In genomic region chr6:114803915-114804535, GRCm38 (mm10) we compare ENCODE assay signal across 17 mouse cellular contexts.
DNase-seq lines count a peak whose midpoint lies in the region; ATAC-seq and TF ChIP-seq lines count a peak whose summit lies in the region.
"Had no signal": no experiment of that assay in that cellular context is flagged by ENCODE, and none has a peak within 500 bp of the region (broad histone marks: within the 10 kb centered on the region; RNA-seq: fewer than 3 reads in every experiment).

No protein-coding gene starts in this region.

- no peaks in the 10 kb centered on the region for H3K9me3 ChIP-seq in hindbrain, embryonic 10.5 days
- H3K9me3 ChIP-seq in limb, embryonic 14.5 days (ENCODE audit: control insufficient read depth, low read length), result no peaks in the 10 kb centered on the region
- no peaks in the 10 kb centered on the region for H3K9me3 ChIP-seq in neural tube, embryonic 13.5 days
- H3K9me3 ChIP-seq: heart, embryonic 15.5 days had no signal

- no peak overlapping the region for H3K9ac ChIP-seq in limb, embryonic 14.5 days (ENCODE audit: low read depth, low read length, severe bottlenecking)
- no peak overlapping the region for H3K9ac ChIP-seq in neural tube, embryonic 13.5 days
- H3K9ac ChIP-seq: heart, embryonic 15.5 days had no signal

- TF ChIP-seq CTCF in left cerebral cortex, adult 2 months (IDR thresholded peaks at IDR 0.05), result no peak

- DNase-seq in left cerebral cortex, adult 2 months (ENCODE audit: extremely low spot score in 1 of 2, low spot score in 2 of 2), result no peak
- no peak for DNase-seq in left cerebral cortex, postnatal 25 days (ENCODE audit: low spot score in 2 of 2)
- DNase-seq in hindbrain, embryonic 10.5 days (ENCODE audit: low spot score), result peak; percentile 16
- DNase-seq in limb, embryonic 14.5 days (ENCODE audit: low spot score), result no peak
- no peak for DNase-seq in left cerebral cortex, postnatal 4 days
- DNase-seq in urinary bladder, adult 18-20 months (ENCODE audit: low spot score in 2 of 2), result no peak
- DNase-seq in frontal cortex, adult 2 months (ENCODE audit: extremely low spot score in 1 of 2, low spot score in 1 of 2), result no peak
- DNase-seq: cerebellum, adult 9-11 months; gastrocnemius, postnatal 36 days; layer of hippocampus, adult 9-11 months; lung, postnatal 36 days; right cerebral cortex, postnatal 14 days; thymus, postnatal 4 days had no signal

- intact Hi-C loops in left cerebral cortex, adult 2 months (cut with DNase I), result no loop called here
- intact Hi-C loops in left cerebral cortex, postnatal 25 days (cut with DNase I), result no loop called here
- intact Hi-C loops in left cerebral cortex, postnatal 4 days (cut with DNase I), result no loop called here

- H3K4me3 ChIP-seq in left cerebral cortex, adult 2 months, result no peak overlapping the region
- no peak overlapping the region for H3K4me3 ChIP-seq in hindbrain, embryonic 10.5 days
- no peak overlapping the region for H3K4me3 ChIP-seq in limb, embryonic 14.5 days (replicated peaks; ENCODE audit: low read length)
- no peak overlapping the region for H3K4me3 ChIP-seq in neural tube, embryonic 13.5 days
- H3K4me3 ChIP-seq: heart, embryonic 15.5 days had no signal

- peaks cover 39% of the 10 kb centered on the region for H3K4me1 ChIP-seq in hindbrain, embryonic 10.5 days (replicated peaks)
- peaks cover 50% of the 10 kb centered on the region for H3K4me1 ChIP-seq in limb, embryonic 14.5 days (ENCODE audit: control insufficient read depth, insufficient read depth, low read length)
- H3K4me1 ChIP-seq in neural tube, embryonic 13.5 days (replicated peaks), result peaks cover 31% of the 10 kb centered on the region

- no peak overlapping the region for H3K4me2 ChIP-seq in limb, embryonic 14.5 days (replicated peaks; ENCODE audit: low read depth, low read length, severe bottlenecking)
- no peak overlapping the region for H3K4me2 ChIP-seq in neural tube, embryonic 13.5 days
- H3K4me2 ChIP-seq: heart, embryonic 15.5 days; liver, embryonic 11.5 days had no signal

- H3K27me3 ChIP-seq in hindbrain, embryonic 10.5 days (ENCODE audit: insufficient read depth, poor library complexity, severe bottlenecking), result no peaks in the 10 kb centered on the region
- no peaks in the 10 kb centered on the region for H3K27me3 ChIP-seq in limb, embryonic 14.5 days (ENCODE audit: control insufficient read depth, insufficient read depth, low read length)
- H3K27me3 ChIP-seq in neural tube, embryonic 13.5 days, result no peaks in the 10 kb centered on the region

- no peak for TF ChIP-seq POLR2A in limb, embryonic 14.5 days (IDR thresholded peaks at IDR 0.05; ENCODE audit: borderline replicate concordance, extremely low read depth, insufficient read depth, insufficient read length)

- no peaks in the 10 kb centered on the region for H3K36me3 ChIP-seq in hindbrain, embryonic 10.5 days
- no peaks in the 10 kb centered on the region for H3K36me3 ChIP-seq in limb, embryonic 14.5 days (ENCODE audit: control insufficient read depth, insufficient read depth, low read length)
- H3K36me3 ChIP-seq in neural tube, embryonic 13.5 days, result no peaks in the 10 kb centered on the region
- H3K36me3 ChIP-seq: heart, embryonic 15.5 days had no signal

- WGBS in hindbrain, embryonic 10.5 days, result 46% methylated on average over 8 of the region's 8 CpGs
- WGBS in limb, embryonic 14.5 days, result 56% methylated on average over 8 of the region's 8 CpGs
- WGBS in neural tube, embryonic 13.5 days, result 25% methylated on average over 8 of the region's 8 CpGs

- ATAC-seq in limb, embryonic 14.5 days (ENCODE audit: low FRiP score, low read depth), result no peak; the same call in 1 of the 2 replicates
- ATAC-seq in neural tube, embryonic 13.5 days (ENCODE audit: low read depth), result peak; percentile 46; the same call in 1 of the 2 replicates
- ATAC-seq: intestine, postnatal 0 days had no signal

- peak overlapping the region; percentile 44; the same call in 1 of the 2 replicates for H3K27ac ChIP-seq in left cerebral cortex, adult 2 months
- H3K27ac ChIP-seq in hindbrain, embryonic 10.5 days, result peak overlapping the region; percentile 80
- peak overlapping the region; percentile 53 for H3K27ac ChIP-seq in limb, embryonic 14.5 days (replicated peaks; ENCODE audit: low read depth, low read length)
- peak overlapping the region; percentile 74 for H3K27ac ChIP-seq in neural tube, embryonic 13.5 days (replicated peaks)
- H3K27ac ChIP-seq: heart, embryonic 15.5 days had no signal
